Mouse (Mus musculus): ENCODE measurements at regions not wholly inside any gene's neighbourhood (a gene's known extent, or its start where the extent isn't known, plus 50 kb on each side); places are given as distances from the start of the nearest gene placed in this dataset.

DNA sequence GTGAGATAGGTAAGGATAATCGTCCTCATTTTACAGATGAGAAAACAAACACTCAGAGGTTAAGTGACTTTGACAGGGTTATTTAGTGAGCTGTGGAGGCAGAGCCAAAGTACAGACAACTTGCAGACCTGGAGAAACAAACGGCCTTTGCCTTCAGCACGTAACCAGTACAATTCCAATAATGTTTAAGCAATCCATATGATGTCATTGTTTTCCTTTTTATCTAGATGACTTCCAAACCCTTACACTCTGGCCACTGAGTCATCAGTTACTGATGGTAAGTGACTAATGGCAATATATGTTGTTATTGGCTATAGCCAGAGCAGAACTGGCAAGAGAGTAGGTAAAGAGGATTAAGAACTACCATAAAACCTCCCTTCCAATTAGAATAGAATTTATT lies 567.6 kb downstream of the Adgrl2 start:
- Histone ChIP-seq H3K36me3 (ENCODE audit: control insufficient read depth, insufficient read depth, low read length) (no peaks in the 10 kb centered on the region), H3K4me1 (replicated peaks; ENCODE audit: control insufficient read depth, insufficient read depth, low read length) (no peaks in the 10 kb centered on the region), H3K4me3 (ENCODE audit: low read depth, low read length) (no peak overlapping the region), H3K9me3 (ENCODE audit: control insufficient read depth, low read length) (no peaks in the 10 kb centered on the region), H3K9ac (ENCODE audit: low read depth, low read length) (no peak overlapping the region), H3K27me3 (ENCODE audit: control insufficient read depth, insufficient read depth, low read length) (no peaks in the 10 kb centered on the region), H3K27ac (ENCODE audit: low read depth, low read length) (no peak overlapping the region), H3K4me2 (replicated peaks; ENCODE audit: low read depth, low read length) (no peak overlapping the region)
- WGBS = 81% methylated on average over 3 of the region's 3 CpGs
- DNase-seq (ENCODE audit: low spot score) = no peak
- no peak for ATAC-seq (ENCODE audit: low FRiP score)

- Histone ChIP-seq H3K9ac (ENCODE audit: low read depth, low read length) (no peak overlapping the region), H3K27me3 (ENCODE audit: control insufficient read depth, insufficient read depth, low read length) (no peaks in the 10 kb centered on the region), H3K27ac (ENCODE audit: low read depth, low read length) (no peak overlapping the region), H3K4me2 (replicated peaks; ENCODE audit: low read depth, low read length) (no peak overlapping the region), H3K4me3 (ENCODE audit: low read depth, low read length) (no peak overlapping the region), H3K9me3 (ENCODE audit: control insufficient read depth, low read length) (no peaks in the 10 kb centered on the region), H3K4me1 (replicated peaks; ENCODE audit: control insufficient read depth, insufficient read depth, low read length) (no peaks in the 10 kb centered on the region), H3K36me3 (ENCODE audit: control insufficient read depth, insufficient read depth, low read length) (no peaks in the 10 kb centered on the region)
- DNase-seq (ENCODE audit: low spot score) (no peak), ATAC-seq (ENCODE audit: low FRiP score) (no peak)
- 66% methylated on average over 2 of the region's 2 CpGs for WGBS
Measured at GRCm38 (mm10) chr3:148422205-148422604, 568.1 kb downstream of the Adgrl2 start.

GRCm38 (mm10) chr3:148420303-148420702 lies 570.1 kb downstream of the Adgrl2 start:
- H3K4me1 ChIP-seq (replicated peaks; ENCODE audit: control insufficient read depth, insufficient read depth, low read length) = no peaks in the 10 kb centered on the region
- 91% methylated on average over 5 of the region's 5 CpGs for WGBS
- no peak overlapping the region for H3K27ac ChIP-seq (ENCODE audit: low read depth, low read length)
- no peak for DNase-seq (ENCODE audit: low spot score)
- no peaks in the 10 kb centered on the region for H3K36me3 ChIP-seq (ENCODE audit: control insufficient read depth, insufficient read depth, low read length)
- ATAC-seq (ENCODE audit: low FRiP score) = no peak
- H3K27me3 ChIP-seq (ENCODE audit: control insufficient read depth, insufficient read depth, low read length) = no peaks in the 10 kb centered on the region
- no peak overlapping the region for H3K4me3 ChIP-seq (ENCODE audit: low read depth, low read length)
- no peak overlapping the region for H3K9ac ChIP-seq (ENCODE audit: low read depth, low read length)
- no peak overlapping the region for H3K4me2 ChIP-seq (replicated peaks; ENCODE audit: low read depth, low read length)
- H3K9me3 ChIP-seq (ENCODE audit: control insufficient read depth, low read length) = no peaks in the 10 kb centered on the region

DNA sequence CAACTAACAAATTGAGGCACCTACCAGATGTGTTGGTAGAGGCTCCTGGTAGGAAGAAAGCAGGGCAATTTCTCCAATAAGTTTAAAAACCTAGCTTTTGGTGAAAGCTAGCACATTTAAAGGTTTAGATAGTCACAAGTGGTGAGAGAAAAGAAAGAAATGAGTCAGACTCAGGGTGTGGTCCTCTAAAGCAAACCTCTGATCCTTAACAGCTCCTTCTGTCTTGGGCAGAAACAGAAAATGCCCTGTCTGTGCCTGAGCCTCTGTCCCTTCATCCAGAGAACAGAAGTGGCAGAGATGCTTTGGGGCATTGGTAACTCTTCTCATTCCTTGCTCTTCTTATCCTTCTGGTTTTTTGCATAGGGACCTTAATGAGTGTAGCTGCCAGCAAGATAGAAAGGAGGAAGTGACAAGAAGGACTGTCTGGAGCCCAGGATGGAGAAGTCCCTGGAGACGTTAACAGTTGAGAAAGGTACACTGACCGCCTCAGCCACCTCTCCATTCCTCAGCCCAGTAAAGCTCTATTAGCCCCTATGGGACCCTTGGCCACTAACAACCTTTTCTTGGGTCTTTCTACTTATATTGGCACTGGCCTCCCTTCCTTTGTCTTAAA lies 570.8 kb downstream of the Adgrl2 start:
- no peak overlapping the region for H3K4me2 ChIP-seq (replicated peaks; ENCODE audit: low read depth, low read length)
- H3K4me1 ChIP-seq (replicated peaks; ENCODE audit: control insufficient read depth, insufficient read depth, low read length) = no peaks in the 10 kb centered on the region
- no peak overlapping the region for H3K4me3 ChIP-seq (ENCODE audit: low read depth, low read length)
- no peak for DNase-seq (ENCODE audit: low spot score)
- H3K9me3 ChIP-seq (ENCODE audit: control insufficient read depth, low read length) = no peaks in the 10 kb centered on the region
- H3K36me3 ChIP-seq (ENCODE audit: control insufficient read depth, insufficient read depth, low read length) = no peaks in the 10 kb centered on the region
- H3K27ac ChIP-seq (ENCODE audit: low read depth, low read length) = no peak overlapping the region
- no peaks in the 10 kb centered on the region for H3K27me3 ChIP-seq (ENCODE audit: control insufficient read depth, insufficient read depth, low read length)
- 68% methylated on average over 2 of the region's 2 CpGs for WGBS
- no peak for ATAC-seq (ENCODE audit: low FRiP score)
- no peak overlapping the region for H3K9ac ChIP-seq (ENCODE audit: low read depth, low read length)

DNA sequence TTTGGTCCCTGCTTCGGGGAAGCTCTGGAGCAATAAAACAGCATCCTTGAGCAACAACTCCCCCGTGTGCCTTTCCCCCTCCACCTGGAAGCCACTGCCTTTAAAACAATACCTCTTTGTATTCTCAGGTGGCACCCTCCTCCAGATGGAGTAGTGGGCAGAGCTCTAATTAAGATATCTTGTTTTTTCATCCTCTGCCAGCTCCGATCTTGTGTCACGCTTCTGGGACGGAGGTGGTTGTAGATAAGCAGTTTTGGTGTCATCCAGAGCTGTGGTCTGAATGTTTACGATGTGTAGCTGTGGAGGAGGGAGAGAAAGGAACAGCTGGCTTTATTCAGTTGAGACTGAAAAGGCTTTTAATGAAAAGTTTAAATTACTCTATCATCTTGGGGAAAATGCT lies 572.3 kb downstream of the Adgrl2 start:
- 41% methylated on average over 6 of the region's 6 CpGs for WGBS
- H3K27me3 ChIP-seq (ENCODE audit: control insufficient read depth, insufficient read depth, low read length) = no peaks in the 10 kb centered on the region
- no peak overlapping the region for H3K4me2 ChIP-seq (replicated peaks; ENCODE audit: low read depth, low read length)
- H3K27ac ChIP-seq (ENCODE audit: low read depth, low read length) = no peak overlapping the region
- H3K9me3 ChIP-seq (ENCODE audit: control insufficient read depth, low read length) = no peaks in the 10 kb centered on the region
- no peaks in the 10 kb centered on the region for H3K36me3 ChIP-seq (ENCODE audit: control insufficient read depth, insufficient read depth, low read length)
- no peak overlapping the region for H3K4me3 ChIP-seq (ENCODE audit: low read depth, low read length)
- no peaks in the 10 kb centered on the region for H3K4me1 ChIP-seq (replicated peaks; ENCODE audit: control insufficient read depth, insufficient read depth, low read length)
- H3K9ac ChIP-seq (ENCODE audit: low read depth, low read length) = no peak overlapping the region
- no peak for DNase-seq (ENCODE audit: low spot score)
- ATAC-seq (ENCODE audit: low FRiP score) = no peak

GRCm38 (mm10) chr3:148415443-148415842 lies 574.9 kb downstream of the Adgrl2 start:
- Histone ChIP-seq H3K4me3 (ENCODE audit: low read depth, low read length) (no peak overlapping the region), H3K27ac (ENCODE audit: low read depth, low read length) (no peak overlapping the region), H3K9me3 (ENCODE audit: control insufficient read depth, low read length) (no peaks in the 10 kb centered on the region), H3K27me3 (ENCODE audit: control insufficient read depth, insufficient read depth, low read length) (no peaks in the 10 kb centered on the region), H3K4me1 (replicated peaks; ENCODE audit: control insufficient read depth, insufficient read depth, low read length) (no peaks in the 10 kb centered on the region), H3K36me3 (ENCODE audit: control insufficient read depth, insufficient read depth, low read length) (no peaks in the 10 kb centered on the region), H3K4me2 (replicated peaks; ENCODE audit: low read depth, low read length) (no peak overlapping the region), H3K9ac (ENCODE audit: low read depth, low read length) (no peak overlapping the region)
- no peak for ATAC-seq (ENCODE audit: low FRiP score)
- WGBS = 83% methylated on average over 7 of the region's 7 CpGs
- DNase-seq (ENCODE audit: low spot score) = no peak

GRCm38 (mm10) chr3:148413027-148413426 lies 577.3 kb downstream of the Adgrl2 start:
- Histone ChIP-seq H3K4me1 (replicated peaks; ENCODE audit: control insufficient read depth, insufficient read depth, low read length) (no peaks in the 10 kb centered on the region), H3K36me3 (ENCODE audit: control insufficient read depth, insufficient read depth, low read length) (no peaks in the 10 kb centered on the region), H3K9ac (ENCODE audit: low read depth, low read length) (no peak overlapping the region), H3K4me3 (ENCODE audit: low read depth, low read length) (no peak overlapping the region), H3K4me2 (replicated peaks; ENCODE audit: low read depth, low read length) (no peak overlapping the region), H3K27ac (ENCODE audit: low read depth, low read length) (no peak overlapping the region), H3K9me3 (ENCODE audit: control insufficient read depth, low read length) (no peaks in the 10 kb centered on the region), H3K27me3 (ENCODE audit: control insufficient read depth, insufficient read depth, low read length) (no peaks in the 10 kb centered on the region)
- no peak for DNase-seq (ENCODE audit: low spot score)
- ATAC-seq (ENCODE audit: low FRiP score) = no peak
- WGBS = 97% methylated on average over 1 of the region's 1 CpGs

DNA sequence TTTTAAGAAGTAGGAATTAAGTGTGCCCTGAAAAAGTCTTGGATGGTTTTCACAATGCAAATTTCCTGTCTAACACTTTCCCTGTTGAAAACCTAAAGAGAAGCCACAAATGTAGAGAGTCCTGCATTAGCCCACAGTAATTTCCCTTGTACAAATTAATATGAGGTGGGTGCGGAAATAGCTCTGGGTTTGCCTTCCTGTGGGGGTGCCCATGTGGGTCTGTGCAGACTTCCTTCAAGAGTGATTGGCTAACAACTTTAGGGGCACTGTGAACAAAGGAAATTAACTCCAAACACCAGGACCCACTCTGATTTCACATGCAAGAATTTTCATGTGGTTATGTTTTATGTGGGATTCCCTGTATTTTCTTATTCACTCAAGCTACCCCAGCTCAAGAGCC lies 578.2 kb downstream of the Adgrl2 start:
- Histone ChIP-seq H3K4me3 (ENCODE audit: low read depth, low read length) (no peak overlapping the region), H3K27me3 (ENCODE audit: control insufficient read depth, insufficient read depth, low read length) (no peaks in the 10 kb centered on the region), H3K27ac (ENCODE audit: low read depth, low read length) (no peak overlapping the region), H3K9me3 (ENCODE audit: control insufficient read depth, low read length) (no peaks in the 10 kb centered on the region), H3K4me2 (replicated peaks; ENCODE audit: low read depth, low read length) (no peak overlapping the region), H3K9ac (ENCODE audit: low read depth, low read length) (no peak overlapping the region), H3K36me3 (ENCODE audit: control insufficient read depth, insufficient read depth, low read length) (no peaks in the 10 kb centered on the region), H3K4me1 (replicated peaks; ENCODE audit: control insufficient read depth, insufficient read depth, low read length) (no peaks in the 10 kb centered on the region)
- 86% methylated on average over 1 of the region's 1 CpGs for WGBS
- ATAC-seq (ENCODE audit: low FRiP score) (no peak), DNase-seq (ENCODE audit: low spot score) (no peak)

GRCm38 (mm10) chr3:148398349-148398748 lies 592.0 kb downstream of the Adgrl2 start:
- H3K4me1 ChIP-seq (replicated peaks; ENCODE audit: control insufficient read depth, insufficient read depth, low read length) = no peaks in the 10 kb centered on the region
- 43% methylated on average over 7 of the region's 7 CpGs for WGBS
- no peaks in the 10 kb centered on the region for H3K36me3 ChIP-seq (ENCODE audit: control insufficient read depth, insufficient read depth, low read length)
- H3K9ac ChIP-seq (ENCODE audit: low read depth, low read length) = no peak overlapping the region
- H3K27ac ChIP-seq (ENCODE audit: low read depth, low read length) = no peak overlapping the region
- no peaks in the 10 kb centered on the region for H3K27me3 ChIP-seq (ENCODE audit: control insufficient read depth, insufficient read depth, low read length)
- H3K4me2 ChIP-seq (replicated peaks; ENCODE audit: low read depth, low read length) = no peak overlapping the region
- no peak overlapping the region for H3K4me3 ChIP-seq (ENCODE audit: low read depth, low read length)
- ATAC-seq (ENCODE audit: low FRiP score) (no peak), DNase-seq (ENCODE audit: low spot score) (no peak)
- H3K9me3 ChIP-seq (ENCODE audit: control insufficient read depth, low read length) = no peaks in the 10 kb centered on the region

Data from hindbrain, embryonic 11.5 days (tissue).